Mouse (Mus musculus) fibroblast of lung, adult 2 months (primary cell): ENCODE results near the gene Gsk3b.
"Not testable (repeated sequence)": the region's sequence is repeated elsewhere in the genome, so short reads cannot be mapped to it uniquely, and the experiment has no call there.

ENCODE experiments used
- DNase-seq: peaks from one replicate; pipeline ENCODE4 v3.0.0-alpha.2; 2011; ENCODE audit warnings: low read depth

Gene Gsk3b

GRCm38 (mm10) chr16:38088629-38089446 is at the start of gene Gsk3b:
Gene Gsk3b (plus strand): TSS chr16:38089001.
- peak; percentile 100 for DNase-seq

GRCm38 (mm10) chr16:38042160-38042559 is 46.6 kb upstream of the Gsk3b start:
- DNase-seq = no peak

GRCm38 (mm10) chr16:38044551-38044950 is 44.2 kb upstream of the Gsk3b start:
- no peak for DNase-seq

- no peak for DNase-seq
Measured at GRCm38 (mm10) chr16:38047781-38048558, 40.8 kb upstream of the Gsk3b start.

- no peak for DNase-seq
Measured at GRCm38 (mm10) chr16:38057898-38058297, 30.9 kb upstream of the Gsk3b start.

- DNase-seq = no peak
Measured at GRCm38 (mm10) chr16:38058836-38059235, 30.0 kb upstream of the Gsk3b start.

GRCm38 (mm10) chr16:38059631-38060030 is 29.2 kb upstream of the Gsk3b start:
- DNase-seq = no peak

GRCm38 (mm10) chr16:38073859-38074631 is 14.8 kb upstream of the Gsk3b start:
- DNase-seq = not testable (repeated sequence)

- DNase-seq = no peak
Measured at GRCm38 (mm10) chr16:38080201-38080600, 8.6 kb upstream of the Gsk3b start.

GRCm38 (mm10) chr16:38087231-38087630 is 1.6 kb upstream of the Gsk3b start:
- DNase-seq = no peak

GRCm38 (mm10) chr16:38087645-38088125 is 1.1 kb upstream of the Gsk3b start:
- no peak for DNase-seq

GRCm38 (mm10) chr16:38088126-38088628 is 624 bp upstream of the Gsk3b start:
- no peak for DNase-seq

GRCm38 (mm10) chr16:38089447-38090170 is 808 bp downstream of the Gsk3b start:
- no peak for DNase-seq

- DNase-seq = no peak
Measured at GRCm38 (mm10) chr16:38090341-38091005, 1.7 kb downstream of the Gsk3b start.

GRCm38 (mm10) chr16:38091041-38091440 is 2.2 kb downstream of the Gsk3b start:
- no peak for DNase-seq

GRCm38 (mm10) chr16:38091706-38092105 is 2.9 kb downstream of the Gsk3b start:
- no peak for DNase-seq

GRCm38 (mm10) chr16:38092598-38092997 is 3.8 kb downstream of the Gsk3b start:
- no peak for DNase-seq

- no peak for DNase-seq
Measured at GRCm38 (mm10) chr16:38095181-38095851, 6.5 kb downstream of the Gsk3b start.

- DNase-seq = no peak
Measured at GRCm38 (mm10) chr16:38097521-38097920, 8.7 kb downstream of the Gsk3b start.

GRCm38 (mm10) chr16:38099325-38099724 is 10.5 kb downstream of the Gsk3b start:
- no peak for DNase-seq
